Mouse (Mus musculus) intestine, postnatal 0 days (tissue): Measurements from ENCODE around the gene Glce. TPM values are rescaled to one million over a fixed set of nuclear protein-coding genes. Genes with fewer than 3 reads are reported as not detected.

Source experiments
- ATAC-seq: fragments of 200-750 bp; cut with Nextera tagmentation; 2 replicates; pipeline ENCODE4 v1.8.0; 2017; ENCODE audit warnings: mild to moderate bottlenecking, moderate TSS enrichment, moderate library complexity
- H3K27ac ChIP-seq: fragments of 300-500 bp; sonication (generic); 2 replicates; pipeline ENCODE4 v1.5.1; 2014; ENCODE audit warnings: mild to moderate bottlenecking, low read depth, low read length, moderate library complexity
- H3K27me3 ChIP-seq: fragments of 300-500 bp; sonication (generic); replicated peaks from 2 replicates; pipeline ENCODE4 v1.6.1; 2014; ENCODE audit warnings: low read length, mixed read lengths; ENCODE audit not compliant: control insufficient read depth, insufficient read depth
- H3K36me3 ChIP-seq: fragments of 300-500 bp; sonication (generic); 2 replicates; pipeline ENCODE4 v1.6.1; 2014; ENCODE audit warnings: mild to moderate bottlenecking, moderate library complexity; ENCODE audit not compliant: control insufficient read depth, insufficient read depth
- H3K4me1 ChIP-seq: fragments of 300-500 bp; sonication (generic); replicated peaks from 2 replicates; pipeline ENCODE4 v1.6.1; 2014; ENCODE audit warnings: antibody characterized with exemption, low read length, mixed read lengths; ENCODE audit not compliant: control insufficient read depth, insufficient read depth
- H3K4me2 ChIP-seq: fragments of 300-500 bp; sonication (generic); replicated peaks from 2 replicates; pipeline ENCODE4 v1.6.1; 2014; ENCODE audit warnings: low read depth, mild to moderate bottlenecking, moderate library complexity
- H3K4me3 ChIP-seq: fragments of 300-500 bp; sonication (generic); 2 replicates; pipeline ENCODE4 v1.5.1; 2014; ENCODE audit warnings: low read depth, low read length
- H3K9ac ChIP-seq: fragments of 300-500 bp; sonication (generic); 2 replicates; pipeline ENCODE4 v1.6.1; 2014; ENCODE audit warnings: mild to moderate bottlenecking, low read depth, low read length
- H3K9me3 ChIP-seq: fragments of 300-500 bp; sonication (generic); 2 replicates; pipeline ENCODE4 v1.6.1; 2016; ENCODE audit warnings: mixed run types; ENCODE audit not compliant: control insufficient read depth
- CTCF ChIP-seq: sonication (generic); IDR thresholded peaks from 2 replicates; pipeline ENCODE4 v1.5.1; 2016; ENCODE audit warnings: low read depth, mild to moderate bottlenecking, control low read depth, antibody characterized with exemption, moderate library complexity
- WGBS: fragments of 180-500 bp; shearing (Covaris S2); extraction: QIAGEN DNeasy Blood & Tissue Kit; methylation state at CpG from one replicate; pipeline ENCODE4 v1.1.7; 2014; 5-methylcytosine and 5-hydroxymethylcytosine counted together
- polyA plus RNA-seq: library from polyadenylated mRNA; unstranded; fragments of >200 nt; fragmentation: Nextera tagmentation; extraction: Ambion mirVana; gene quantifications from 2 replicates; pipeline ENCODE4 v1.2.1, GENCODE M21; 2015

Glce gene
- polyA plus RNA-seq, 1 experiment from 2014 or later: 8.1 TPM

DNA sequence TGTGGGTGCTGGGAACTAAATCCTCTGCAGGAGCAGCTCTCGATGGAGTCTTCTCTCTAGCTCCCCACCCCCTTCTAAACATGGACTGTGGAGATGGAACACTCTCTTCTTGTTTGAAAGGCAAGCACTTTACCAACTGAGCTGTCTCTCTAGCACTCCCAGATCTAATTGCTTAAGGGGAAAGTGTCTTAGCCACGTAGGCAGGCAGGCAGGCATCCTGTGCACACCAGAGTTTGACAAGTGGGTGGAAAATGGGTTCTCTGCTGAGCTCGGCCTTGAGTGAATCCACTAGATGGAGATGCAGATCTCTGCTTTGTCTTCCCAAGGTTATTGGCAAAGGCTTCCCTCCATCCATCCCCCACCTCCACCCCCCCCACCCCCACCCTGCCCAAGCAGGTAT, 94.4 kb downstream of the Glce start:
- Histone ChIP-seq H3K4me1 (0 out of 2 replicates have a peak, but pooled peaks cover 4% of the 10 kb centered on the region), H3K9ac (no peak overlapping the region), H3K9me3 (no peaks in the 10 kb centered on the region), H3K4me2 (no peak overlapping the region), H3K36me3 (no peaks in the 10 kb centered on the region), H3K27ac (no peak overlapping the region), H3K4me3 (no peak overlapping the region), H3K27me3 (0 out of 2 replicates have a peak, but pooled peaks cover 15% of the 10 kb centered on the region)
- no peak for TF ChIP-seq CTCF
- no peak for ATAC-seq
- WGBS: 59% methylated on average over 3 of the region's 3 CpGs

DNA sequence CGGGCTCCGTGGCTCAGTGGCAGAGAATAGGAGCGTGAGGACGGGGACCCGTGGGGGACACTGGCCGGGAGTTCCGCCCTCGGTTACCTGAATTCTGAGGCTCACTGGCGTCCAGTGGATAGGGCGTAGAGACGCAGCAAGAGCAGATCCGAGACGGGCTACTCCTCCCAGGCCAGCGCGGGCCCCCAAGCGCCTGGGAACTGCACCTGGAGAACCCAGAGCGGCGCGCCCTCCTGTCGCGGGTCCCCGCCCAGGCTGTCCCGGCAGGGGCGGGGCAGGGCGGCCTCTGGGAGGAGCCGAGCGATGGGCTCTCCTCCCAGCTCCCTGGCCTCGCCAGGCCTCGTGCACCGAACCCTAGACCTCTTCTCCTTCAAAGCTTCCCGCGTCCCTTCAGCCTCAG, 95.9 kb downstream of the Glce start, which contains the start of gene Paqr5:
TSS of gene Paqr5 (minus strand) at position 257 of the 400 bp plus-strand sequence.
- WGBS: 1% methylated on average over 32 of the region's 32 CpGs
- Histone ChIP-seq H3K27me3 (0 out of 2 replicates have a peak, but pooled peaks cover 15% of the 10 kb centered on the region), H3K4me3 (peak within 1 kb of the TSS; percentile 38), H3K9ac (peak within 1 kb of the TSS; percentile 46; the same call in 1 of the 2 replicates), H3K4me1 (0 out of 2 replicates have a peak, but pooled peaks cover 4% of the 10 kb centered on the region), H3K9me3 (no peaks in the 10 kb centered on the region), H3K4me2 (peak within 1 kb of the TSS; percentile 88), H3K36me3 (no peaks in the 10 kb centered on the region), H3K27ac (no peak within 1 kb of the TSS)
- TF ChIP-seq CTCF: no peak
- peak; percentile 86 for ATAC-seq

DNA sequence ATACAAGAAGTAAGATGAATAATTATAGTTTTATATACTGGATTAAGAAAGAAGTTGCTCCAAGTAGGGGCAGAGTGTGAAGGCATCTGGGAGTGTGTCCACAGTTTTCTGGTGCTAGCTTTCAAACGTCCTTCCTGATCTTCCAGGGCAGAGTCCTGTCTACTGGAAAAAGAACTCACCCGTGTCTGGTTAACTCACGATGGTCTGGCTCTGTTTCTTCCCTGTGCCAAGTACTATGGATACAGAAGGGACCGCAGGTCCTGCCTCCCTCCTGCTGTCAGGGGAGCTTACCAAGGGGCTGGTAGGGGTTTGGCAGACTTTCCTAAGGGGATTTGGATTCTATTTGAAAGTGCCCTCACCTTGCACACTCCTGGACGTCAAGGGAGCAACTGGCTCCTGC, 97.4 kb downstream of the Glce start:
- no peak for ATAC-seq
- Histone ChIP-seq H3K36me3 (no peaks in the 10 kb centered on the region), H3K27me3 (0 out of 2 replicates have a peak, but pooled peaks cover 13% of the 10 kb centered on the region), H3K9ac (no peak overlapping the region), H3K4me2 (no peak overlapping the region), H3K9me3 (no peaks in the 10 kb centered on the region), H3K4me1 (0 out of 2 replicates have a peak, but pooled peaks cover 4% of the 10 kb centered on the region), H3K27ac (no peak overlapping the region), H3K4me3 (no peak overlapping the region)
- no peak for TF ChIP-seq CTCF
- 37% methylated on average over 5 of the region's 5 CpGs for WGBS

DNA sequence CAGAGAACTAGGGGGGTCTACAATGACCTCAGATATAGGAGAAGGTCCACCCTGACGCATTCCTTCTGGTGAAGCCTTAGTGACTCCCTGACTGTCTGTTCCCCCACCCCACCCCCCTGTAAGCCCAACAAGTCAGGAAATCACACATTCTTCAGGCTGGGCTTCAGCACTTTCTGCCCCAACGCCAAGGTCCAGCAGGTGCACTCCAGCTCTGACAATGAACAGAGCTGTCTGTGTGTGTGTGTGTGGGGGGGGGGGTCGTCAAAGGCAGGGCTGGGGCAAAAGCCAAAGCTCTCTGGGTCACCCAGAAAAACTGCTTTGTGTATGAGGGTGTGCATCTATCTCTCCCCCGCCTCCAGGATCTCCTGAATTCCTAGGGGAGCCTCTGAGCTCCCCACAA, 98.6 kb downstream of the Glce start:
- Histone ChIP-seq H3K4me2 (no peak overlapping the region), H3K9me3 (no peaks in the 10 kb centered on the region), H3K4me3 (no peak overlapping the region), H3K27me3 (0 out of 2 replicates have a peak, but pooled peaks cover 11% of the 10 kb centered on the region), H3K4me1 (0 out of 2 replicates have a peak, but pooled peaks cover 4% of the 10 kb centered on the region), H3K27ac (no peak overlapping the region), H3K9ac (no peak overlapping the region), H3K36me3 (no peaks in the 10 kb centered on the region)
- 43% methylated on average over 4 of the region's 4 CpGs for WGBS
- no peak for TF ChIP-seq CTCF
- no peak for ATAC-seq

DNA sequence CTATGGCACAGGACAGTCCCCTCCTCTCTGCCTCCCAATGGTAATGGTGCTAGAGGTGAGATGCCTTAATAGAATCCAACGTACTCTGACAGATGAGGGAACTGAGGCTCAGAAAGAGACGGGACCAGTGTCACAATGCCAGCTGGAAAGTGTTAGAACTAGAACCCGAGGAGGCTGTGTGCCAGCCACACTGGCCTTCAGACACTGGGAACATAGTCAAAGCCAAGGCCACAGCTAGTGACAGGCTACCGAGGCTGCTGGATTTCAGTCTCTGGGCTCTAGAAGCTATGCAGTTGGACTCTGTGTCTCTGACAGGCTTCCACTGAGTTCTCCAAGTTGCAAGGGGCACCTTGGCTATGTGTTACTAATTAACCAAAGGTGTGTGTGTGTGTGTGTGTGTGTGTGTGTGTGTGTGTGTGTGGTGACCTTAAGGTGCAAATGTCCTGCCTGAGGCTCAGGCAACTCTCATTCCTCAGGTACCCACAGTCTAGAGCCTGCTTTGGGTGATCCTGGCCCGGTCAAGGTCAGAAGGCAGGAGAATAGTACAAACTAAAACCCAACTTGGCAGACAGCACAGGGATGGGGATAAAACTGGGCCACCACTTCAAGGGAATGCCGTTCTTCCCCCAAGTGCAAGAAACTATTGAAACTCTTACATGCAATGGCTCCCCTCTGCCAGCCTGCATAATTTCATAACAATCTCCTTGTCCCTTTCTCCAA, 99.3 kb downstream of the Glce start:
- H3K4me3 ChIP-seq: no peak overlapping the region
- no peak overlapping the region for H3K4me2 ChIP-seq
- H3K27me3 ChIP-seq: 0 out of 2 replicates have a peak, but pooled peaks cover 11% of the 10 kb centered on the region
- no peak overlapping the region for H3K27ac ChIP-seq
- no peak overlapping the region for H3K9ac ChIP-seq
- ATAC-seq: peak; percentile 44
- WGBS: 53% methylated on average over 6 of the region's 6 CpGs
- no peak for TF ChIP-seq CTCF
- no peaks in the 10 kb centered on the region for H3K36me3 ChIP-seq
- 0 out of 2 replicates have a peak, but pooled peaks cover 4% of the 10 kb centered on the region for H3K4me1 ChIP-seq
- no peaks in the 10 kb centered on the region for H3K9me3 ChIP-seq

DNA sequence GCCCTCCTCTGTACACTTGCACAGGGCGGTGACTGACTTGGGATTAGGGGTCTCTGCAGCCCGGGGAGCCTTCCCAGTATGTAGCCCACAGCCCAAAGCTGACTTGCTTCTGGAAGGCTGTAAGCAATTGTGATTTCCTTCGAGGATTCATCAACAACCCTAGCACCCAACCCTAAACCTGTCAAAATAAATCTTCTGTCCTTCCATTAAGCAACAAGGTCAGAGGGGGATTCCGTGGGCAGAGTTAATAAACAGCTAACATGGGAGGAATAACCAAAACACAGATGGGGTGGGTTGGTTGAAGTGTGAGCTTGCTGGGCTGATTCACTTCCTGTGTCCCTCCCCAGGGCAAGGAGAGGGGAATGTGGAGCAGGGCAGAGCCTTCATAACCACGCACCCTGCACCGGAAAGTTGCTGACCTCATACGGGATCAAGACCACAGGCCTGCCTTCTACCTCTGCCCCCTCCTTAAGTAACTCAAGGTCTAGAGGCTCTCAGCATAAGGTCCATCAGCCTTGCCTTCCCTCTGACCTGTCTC, 100.8 kb downstream of the Glce start:
- 22% methylated on average over 7 of the region's 7 CpGs for WGBS
- H3K4me2 ChIP-seq: no peak overlapping the region
- no peak for ATAC-seq

More for the DNA sequence above, 100.8 kb downstream of the Glce start:
- Histone ChIP-seq H3K36me3 (no peaks in the 10 kb centered on the region), H3K4me3 (no peak overlapping the region), H3K9me3 (no peaks in the 10 kb centered on the region), H3K4me1 (no peaks in the 10 kb centered on the region), H3K27ac (no peak overlapping the region), H3K27me3 (0 out of 2 replicates have a peak, but pooled peaks cover 6% of the 10 kb centered on the region), H3K9ac (no peak overlapping the region)
- no peak for TF ChIP-seq CTCF
